Comparison of ENCODE assay signal across 16 mouse cellular contexts in genomic region chr7:119960006-119960405, GRCm38 (mm10).
DNase-seq lines count a peak whose midpoint lies in the region; ATAC-seq and TF ChIP-seq lines count a peak whose summit lies in the region.
"Had no signal": no experiment of that assay in that cellular context is flagged by ENCODE, and none has a peak within 500 bp of the region (broad histone marks: within the 10 kb centered on the region; RNA-seq: fewer than 3 reads in every experiment).

No protein-coding gene starts in this region.

- H3K4me1 ChIP-seq in kidney, embryonic 15.5 days = no peaks in the 10 kb centered on the region
- H3K4me1 ChIP-seq: hindbrain, embryonic 10.5 days; limb, embryonic 13.5 days; liver, embryonic 15.5 days; midbrain, embryonic 12.5 days had no signal

- peak; percentile 51 for DNase-seq in gastrocnemius, adult 2 months
- DNase-seq in gastrocnemius, postnatal 14 days = no peak
- peak; percentile 73 for DNase-seq in kidney, adult 11 months
- DNase-seq in lung, postnatal 14 days = peak; percentile 21
- no peak for DNase-seq in lung, postnatal 4 days
- peak; percentile 63 to 86 for DNase-seq in kidney, postnatal 36 days
- DNase-seq in right cerebral cortex, postnatal 10 days (ENCODE audit: low spot score in 2 of 2) = no peak
- DNase-seq: cerebellum, adult 2 months; right cerebral cortex, adult 18-20 months had no signal

- WGBS in kidney, embryonic 15.5 days = 72% methylated on average over 6 of the region's 6 CpGs

- no peaks in the 10 kb centered on the region for H3K9me3 ChIP-seq in kidney, embryonic 15.5 days (replicated peaks)
- H3K9me3 ChIP-seq: embryonic facial prominence, embryonic 10.5 days; G1E; hindbrain, embryonic 10.5 days; limb, embryonic 13.5 days; liver, embryonic 15.5 days; midbrain, embryonic 12.5 days had no signal

- H3K27ac ChIP-seq in gastrocnemius, adult 2 months = peak overlapping the region; percentile 70
- H3K27ac ChIP-seq in kidney, embryonic 15.5 days = no peak overlapping the region
- H3K27ac ChIP-seq: embryonic facial prominence, embryonic 10.5 days; hindbrain, embryonic 10.5 days; limb, embryonic 13.5 days; liver, embryonic 15.5 days; midbrain, embryonic 12.5 days had no signal

- no peak for ATAC-seq in kidney, embryonic 15.5 days (replicated peaks; ENCODE audit: low FRiP score)

- no peak overlapping the region for H3K4me3 ChIP-seq in gastrocnemius, adult 2 months
- no peak overlapping the region for H3K4me3 ChIP-seq in kidney, embryonic 15.5 days (replicated peaks)
- H3K4me3 ChIP-seq: embryonic facial prominence, embryonic 10.5 days; hindbrain, embryonic 10.5 days; limb, embryonic 13.5 days; liver, embryonic 15.5 days; midbrain, embryonic 12.5 days had no signal

- no peak for TF ChIP-seq CTCF in gastrocnemius, adult 2 months (IDR thresholded peaks at IDR 0.05)

- no peak overlapping the region for H3K9ac ChIP-seq in kidney, embryonic 15.5 days
- H3K9ac ChIP-seq: limb, embryonic 13.5 days; liver, embryonic 15.5 days; midbrain, embryonic 12.5 days had no signal

- H3K27me3 ChIP-seq in kidney, embryonic 15.5 days = no peaks in the 10 kb centered on the region
- H3K27me3 ChIP-seq: limb, embryonic 13.5 days; liver, embryonic 15.5 days; midbrain, embryonic 12.5 days had no signal

- no peaks in the 10 kb centered on the region for H3K36me3 ChIP-seq in kidney, embryonic 15.5 days
- H3K36me3 ChIP-seq: embryonic facial prominence, embryonic 10.5 days; G1E; hindbrain, embryonic 10.5 days; limb, embryonic 13.5 days; liver, embryonic 15.5 days; midbrain, embryonic 12.5 days had no signal

- no peak overlapping the region for H3K4me2 ChIP-seq in kidney, embryonic 15.5 days
- H3K4me2 ChIP-seq: limb, embryonic 13.5 days; liver, embryonic 15.5 days; midbrain, embryonic 12.5 days had no signal

- intact Hi-C loops in gastrocnemius, adult 2 months (cut with DNase I) = loop anchor here (10.0 kb wide), 1 partner anchor 95 kb away; no protein-coding TSS in a partner anchor
- intact Hi-C loops in gastrocnemius, postnatal 14 days (cut with DNase I; ENCODE audit: low total_unique reads) = no loop called here

Comparison
In these comparisons a context has a peak if more than half of its experiments do, and no peak if none do; other contexts are left out.
1. DNase-seq: peak in gastrocnemius, adult 2 months (single experiment), kidney, adult 11 months (single experiment), lung, postnatal 14 days (single experiment) and kidney, postnatal 36 days (2 of 2); none in gastrocnemius, postnatal 14 days (single experiment), lung, postnatal 4 days (0 of 2) and right cerebral cortex, postnatal 10 days (0 of 2).